Mouse (Mus musculus) gastrocnemius, postnatal 4 days (tissue): ENCODE results near the gene Gltp. TPM values are rescaled to one million over a fixed set of nuclear protein-coding genes. Genes with fewer than 3 reads are reported as not detected.

Experiments
- microRNA-seq: library from miRNA; unstranded; fragments of <30 nt; microRNA quantifications from one replicate; pipeline ENCODE4 v1.2.0, GENCODE M21; 2021
- total RNA-seq, 2 experiments: library from RNA; stranded (reverse); gene quantifications; 2 replicates each; pipeline ENCODE4 v1.2.3; 2021

The Gltp gene
- total RNA-seq, 2 experiments from 2014 or later = 26.4 to 31.8 TPM

Small RNA genes within 50 kb of the gene (microRNA-seq; reads per million reads assigned to microRNA genes)
- not detected for gene Mir7028

Other genes starting within 250 kb of the Gltp start
- 10 to 100 TPM; 13.6 to 16.0 TPM for gene Mmab, start 246.9 kb downstream of the Gltp start, total RNA-seq
- 10 to 100 TPM; 20.8 to 24.2 TPM for gene Mvk, start 246.7 kb downstream of the Gltp start, total RNA-seq
- gene Fam222a, start 123.0 kb downstream of the Gltp start, total RNA-seq = 1 to 10 TPM; 2.2 to 2.5 TPM
- gene Trpv4, start 32.6 kb downstream of the Gltp start, total RNA-seq = 1 to 10 TPM; 1.6 to 1.8 TPM
- gene Tchp, start 16.8 kb upstream of the Gltp start, total RNA-seq = 1 to 10 TPM; 6.3 to 6.9 TPM
- 10 to 100 TPM; 46.2 to 53.1 TPM for gene Ankrd13a, start 83.7 kb upstream of the Gltp start, total RNA-seq
- 10 to 100 TPM; 37.6 to 50.1 TPM for gene Git2, start 84.5 kb upstream of the Gltp start, total RNA-seq
- 10 to 100 TPM; 20.6 to 29.6 TPM for gene 1500011B03Rik, start 132.5 kb upstream of the Gltp start, total RNA-seq
- not detected for gene 4930519G04Rik, start 162.7 kb upstream of the Gltp start, total RNA-seq
- gene Gm9936, start 167.7 kb upstream of the Gltp start, total RNA-seq = not detected
- gene Oasl2, start 206.0 kb upstream of the Gltp start, total RNA-seq = 1 to 10 TPM; 1.4 to 2.5 TPM
- gene Oasl1, start 232.3 kb upstream of the Gltp start, total RNA-seq = under 1 TPM; 0.52 to 0.71 TPM